ENCODE assay signal across 7 mouse cellular contexts in genomic region chr9:91355270-91355589, GRCm38 (mm10). TPM values are rescaled to one million over a fixed set of nuclear protein-coding genes. Genes with fewer than 3 reads are reported as not detected.
A peak's percentile ranks its signal among the peaks of the same experiment; 100 is the strongest.
DNase-seq lines count a peak whose midpoint lies in the region; ATAC-seq and TF ChIP-seq lines count a peak whose summit lies in the region.

No protein-coding gene starts in this region.

- under 1% methylated on average over 6 of the region's 7 CpGs for WGBS in lung, embryonic 14.5 days
- 0% methylated on average over 6 of the region's 7 CpGs for WGBS in forebrain, embryonic 11.5 days
- 2% methylated on average over 7 of the region's 7 CpGs for WGBS in hindbrain, embryonic 14.5 days
- WGBS in neural tube, embryonic 12.5 days: under 1% methylated on average over 7 of the region's 7 CpGs

- DNase-seq in lung, embryonic 14.5 days: no peak
- DNase-seq in lung, postnatal 4 days: no peak
- no peak for DNase-seq in forebrain, embryonic 11.5 days (ENCODE audit: low spot score)
- peak; percentile 26 for DNase-seq in hindbrain, embryonic 14.5 days (ENCODE audit: low spot score)
- no peak for DNase-seq in spleen, adult 12 weeks (ENCODE audit: low spot score)
- DNase-seq in cerebellum, postnatal 36 days: no peak

- peak overlapping the region; percentile 45 for H3K4me2 ChIP-seq in lung, embryonic 14.5 days
- peak overlapping the region; percentile 54 for H3K4me2 ChIP-seq in forebrain, embryonic 11.5 days (ENCODE audit: low read depth, low read length, severe bottlenecking)
- H3K4me2 ChIP-seq in hindbrain, embryonic 14.5 days (replicated peaks): peak overlapping the region; percentile 53
- peak overlapping the region; percentile 59 for H3K4me2 ChIP-seq in neural tube, embryonic 12.5 days (replicated peaks)

- H3K4me3 ChIP-seq in lung, embryonic 14.5 days (ENCODE audit: low read depth, low read length): peak overlapping the region; percentile 14; the same call in 1 of the 2 replicates
- peak overlapping the region; percentile 37 for H3K4me3 ChIP-seq in forebrain, embryonic 11.5 days (ENCODE audit: low read depth, low read length)
- peak overlapping the region; percentile 25 for H3K4me3 ChIP-seq in hindbrain, embryonic 14.5 days (replicated peaks; ENCODE audit: low read length)
- peak overlapping the region; percentile 29 for H3K4me3 ChIP-seq in neural tube, embryonic 12.5 days

- no peaks in the 10 kb centered on the region for H3K9me3 ChIP-seq in lung, embryonic 14.5 days (ENCODE audit: low read depth, low read length)
- H3K9me3 ChIP-seq in forebrain, embryonic 11.5 days (ENCODE audit: control insufficient read depth, low read length): no peaks in the 10 kb centered on the region
- H3K9me3 ChIP-seq in hindbrain, embryonic 14.5 days (ENCODE audit: control insufficient read depth, low read length): no peaks in the 10 kb centered on the region
- no peaks in the 10 kb centered on the region for H3K9me3 ChIP-seq in neural tube, embryonic 12.5 days

- no peak for TF ChIP-seq CTCF in lung, embryonic 14.5 days (IDR thresholded peaks at IDR 0.05; ENCODE audit: low read depth)

- H3K27ac ChIP-seq in lung, embryonic 14.5 days (ENCODE audit: low read depth): no peak overlapping the region
- peak overlapping the region; percentile 86 for H3K27ac ChIP-seq in forebrain, embryonic 11.5 days (ENCODE audit: low read depth, low read length)
- peak overlapping the region; percentile 76 for H3K27ac ChIP-seq in hindbrain, embryonic 14.5 days
- peak overlapping the region; percentile 57 for H3K27ac ChIP-seq in neural tube, embryonic 12.5 days

- H3K36me3 ChIP-seq in lung, embryonic 14.5 days (ENCODE audit: insufficient read depth): no peaks in the 10 kb centered on the region
- H3K36me3 ChIP-seq in forebrain, embryonic 11.5 days (ENCODE audit: control insufficient read depth, insufficient read depth, low read length): no peaks in the 10 kb centered on the region
- no peaks in the 10 kb centered on the region; the same call in 1 of the 2 replicates for H3K36me3 ChIP-seq in hindbrain, embryonic 14.5 days (replicated peaks; ENCODE audit: control insufficient read depth, insufficient read depth)
- no peaks in the 10 kb centered on the region for H3K36me3 ChIP-seq in neural tube, embryonic 12.5 days

- H3K9ac ChIP-seq in lung, embryonic 14.5 days: no peak overlapping the region
- peak overlapping the region; percentile 64 for H3K9ac ChIP-seq in forebrain, embryonic 11.5 days (ENCODE audit: low read length)
- H3K9ac ChIP-seq in hindbrain, embryonic 14.5 days: peak overlapping the region; percentile 61
- peak overlapping the region; percentile 63 for H3K9ac ChIP-seq in neural tube, embryonic 12.5 days

- no peaks in the 10 kb centered on the region for H3K4me1 ChIP-seq in lung, embryonic 14.5 days (ENCODE audit: insufficient read depth)
- H3K4me1 ChIP-seq in forebrain, embryonic 11.5 days (replicated peaks; ENCODE audit: control insufficient read depth, insufficient read depth, low read length): peaks cover 8% of the 10 kb centered on the region; the same call in 1 of the 2 replicates
- H3K4me1 ChIP-seq in hindbrain, embryonic 14.5 days (replicated peaks; ENCODE audit: control insufficient read depth, insufficient read depth, low read length): 0 out of 2 replicates have a peak, but pooled peaks cover 11% of the 10 kb centered on the region
- peaks cover 15% of the 10 kb centered on the region for H3K4me1 ChIP-seq in neural tube, embryonic 12.5 days

- H3K27me3 ChIP-seq in lung, embryonic 14.5 days (ENCODE audit: insufficient read depth, low read length): peaks cover 90% of the 10 kb centered on the region
- peaks cover 36% of the 10 kb centered on the region for H3K27me3 ChIP-seq in forebrain, embryonic 11.5 days (ENCODE audit: control insufficient read depth, insufficient read depth, low read length)
- H3K27me3 ChIP-seq in hindbrain, embryonic 14.5 days (ENCODE audit: control insufficient read depth, insufficient read depth, low read length): peaks cover 68% of the 10 kb centered on the region
- H3K27me3 ChIP-seq in neural tube, embryonic 12.5 days (replicated peaks): peaks cover 58% of the 10 kb centered on the region

- ATAC-seq in lung, embryonic 14.5 days (ENCODE audit: insufficient read depth): no peak
- ATAC-seq in forebrain, embryonic 11.5 days (replicated peaks; ENCODE audit: low FRiP score): peak; percentile 6; the same call in 1 of the 2 replicates
- no peak for ATAC-seq in hindbrain, embryonic 14.5 days (ENCODE audit: low FRiP score)
- ATAC-seq in neural tube, embryonic 12.5 days (ENCODE audit: low FRiP score, low read depth): peak; percentile 17; the same call in 1 of the 2 replicates

RNA-seq across cellular contexts. Expression of gene Zic4, which starts 7.0 kb away (rescaled TPM):
- polyA plus RNA-seq in lung, embryonic 14.5 days (2014; fragmentation: Nextera tagmentation; extraction: Ambion mirVana): not detected in 2 replicates
- polyA plus RNA-seq in forebrain, embryonic 11.5 days (2014; fragmentation: Nextera tagmentation; extraction: Ambion mirVana): 58.8 and 59.5 TPM in 2 replicates
- 47.8 and 54.9 TPM in 2 replicates for polyA plus RNA-seq in hindbrain, embryonic 14.5 days (2014; fragmentation: Nextera tagmentation; extraction: Ambion mirVana)
- 62.8 and 66.6 TPM in 2 replicates for polyA plus RNA-seq in neural tube, embryonic 12.5 days (2016; fragmentation: Nextera tagmentation; extraction: Ambion mirVana)

RNA-seq across cellular contexts. Expression of gene Zic1, which starts 10.4 kb away (rescaled TPM):
- not detected in 2 replicates for polyA plus RNA-seq in lung, embryonic 14.5 days (2014; fragmentation: Nextera tagmentation; extraction: Ambion mirVana)
- polyA plus RNA-seq in forebrain, embryonic 11.5 days (2014; fragmentation: Nextera tagmentation; extraction: Ambion mirVana): 14.7 and 15.7 TPM in 2 replicates
- polyA plus RNA-seq in hindbrain, embryonic 14.5 days (2014; fragmentation: Nextera tagmentation; extraction: Ambion mirVana): 21.4 and 25.1 TPM in 2 replicates
- polyA plus RNA-seq in neural tube, embryonic 12.5 days (2016; fragmentation: Nextera tagmentation; extraction: Ambion mirVana): 19.0 and 19.9 TPM in 2 replicates

Comparison
In these comparisons a context has a peak if more than half of its experiments do, and no peak if none do; other contexts are left out.
1. ATAC-seq: peak in forebrain, embryonic 11.5 days (single experiment) and neural tube, embryonic 12.5 days (single experiment); none in lung, embryonic 14.5 days (single experiment) and hindbrain, embryonic 14.5 days (single experiment).
2. RNA of gene Zic4, which starts 7.0 kb away (polyA plus RNA-seq): 62.8 to 66.6 TPM in neural tube, embryonic 12.5 days, 58.8 to 59.5 TPM in forebrain, embryonic 11.5 days and 47.8 to 54.9 TPM in hindbrain, embryonic 14.5 days; not detected in lung, embryonic 14.5 days; every median in the first group is over 10 times any median in the second.
3. RNA of gene Zic1, which starts 10.4 kb away (polyA plus RNA-seq): 21.4 to 25.1 TPM in hindbrain, embryonic 14.5 days, 19.0 to 19.9 TPM in neural tube, embryonic 12.5 days and 14.7 to 15.7 TPM in forebrain, embryonic 11.5 days; not detected in lung, embryonic 14.5 days; every median in the first group is over 10 times any median in the second.
4. Peak in every context shown above with its lines, with median percentiles within 50 percentile points of each other: H3K4me2 ChIP-seq and H3K4me3 ChIP-seq.